Mouse (Mus musculus) lung, postnatal 0 days (tissue): Measurements from ENCODE around the gene Ngfr. TPM values are rescaled to one million over a fixed set of nuclear protein-coding genes. Genes with fewer than 3 reads are reported as not detected.

ENCODE experiments used
- ATAC-seq: fragments of 200-750 bp; cut with Nextera tagmentation; 2 replicates; pipeline ENCODE4 v1.8.0; 2017; ENCODE audit warnings: moderate library complexity
- DNase-seq: peaks from one replicate; pipeline ENCODE4 v3.0.0-alpha.2; 2016; ENCODE audit warnings: low spot score
- H3K27ac ChIP-seq: fragments of 300-500 bp; sonication (generic); 2 replicates; pipeline ENCODE4 v1.5.1; 2014; ENCODE audit warnings: antibody characterized with exemption, mild to moderate bottlenecking, low read length, mixed read lengths
- H3K27me3 ChIP-seq: fragments of 300-500 bp; sonication (generic); replicated peaks from 2 replicates; pipeline ENCODE4 v1.6.1; 2014; ENCODE audit warnings: low read length, mixed read lengths; ENCODE audit not compliant: insufficient read depth
- H3K36me3 ChIP-seq: fragments of 300-500 bp; sonication (generic); 2 replicates; pipeline ENCODE4 v1.6.1; 2014; ENCODE audit warnings: low read length, mixed read lengths; ENCODE audit not compliant: insufficient read depth
- H3K4me1 ChIP-seq: fragments of 300-500 bp; sonication (generic); 2 replicates; pipeline ENCODE4 v1.6.1; 2014; ENCODE audit warnings: antibody characterized with exemption, low read depth, low read length, mixed read lengths; ENCODE audit not compliant: insufficient read depth
- H3K4me2 ChIP-seq: fragments of 300-500 bp; sonication (generic); replicated peaks from 2 replicates; pipeline ENCODE4 v1.6.1; 2014; ENCODE audit warnings: low read depth, mild to moderate bottlenecking, low read length, moderate library complexity, mixed read lengths
- H3K4me3 ChIP-seq: fragments of 300-500 bp; sonication (generic); 2 replicates; pipeline ENCODE4 v1.5.1; 2014; ENCODE audit warnings: low read depth, low read length
- H3K9ac ChIP-seq: fragments of 300-500 bp; sonication (generic); replicated peaks from 2 replicates; pipeline ENCODE4 v1.6.1; 2014; ENCODE audit warnings: low read depth, mild to moderate bottlenecking
- H3K9me3 ChIP-seq: fragments of 300-500 bp; sonication (generic); 2 replicates; pipeline ENCODE4 v1.6.1; 2016; ENCODE audit warnings: low read length, mixed read lengths
- CTCF ChIP-seq: IDR thresholded peaks from 2 replicates; pipeline ENCODE4 v1.5.1; 2016; ENCODE audit warnings: antibody characterized with exemption, mild to moderate bottlenecking
- EP300 ChIP-seq: IDR thresholded peaks from 2 replicates; pipeline ENCODE4 v1.6.1; 2016; ENCODE audit warnings: antibody characterized with exemption, mild to moderate bottlenecking, control low read depth
- WGBS: fragments of 180-500 bp; shearing (Covaris S2); extraction: QIAGEN DNeasy Blood & Tissue Kit; methylation state at CpG from one replicate; pipeline ENCODE4 v1.1.7; 2014; 5-methylcytosine and 5-hydroxymethylcytosine counted together
- polyA plus RNA-seq: library from polyadenylated mRNA; unstranded; fragments of >200 nt; fragmentation: Nextera tagmentation; extraction: Ambion mirVana; gene quantifications from 2 replicates; pipeline ENCODE4 v1.2.1, GENCODE M21; 2015

Gene Ngfr
- polyA plus RNA-seq, result 0.43 and 0.50 TPM in 2 replicates

DNA sequence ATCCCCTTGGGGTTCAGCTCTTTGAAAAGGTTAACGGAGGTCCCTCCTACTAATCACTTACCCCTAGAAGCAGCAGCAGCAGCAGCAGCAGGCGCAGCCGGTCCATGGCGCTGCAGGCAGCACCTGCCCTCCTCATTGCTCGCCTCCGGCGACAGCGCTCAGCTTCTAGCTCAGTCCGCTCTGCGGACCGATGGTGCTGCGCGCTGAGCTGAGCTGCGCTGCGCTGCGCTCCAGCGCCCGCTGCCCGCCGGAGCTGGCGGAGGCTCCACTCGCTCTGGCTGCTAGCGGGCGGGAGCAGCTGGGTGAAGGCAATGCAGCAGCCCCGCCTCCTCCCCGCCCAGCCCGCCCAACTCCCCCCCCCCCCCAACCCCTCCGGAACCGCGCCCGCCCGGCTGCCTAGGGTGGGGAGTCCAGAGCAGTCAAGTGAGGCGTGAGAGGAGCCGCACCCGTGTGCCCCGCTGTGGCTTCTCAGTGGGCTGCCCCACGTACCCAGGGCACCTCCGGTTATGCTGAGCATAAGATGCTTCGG is at the start of gene Ngfr:
Gene Ngfr, minus strand, starts transcription at position 313 of the 529 bp plus-strand sequence.
- peaks cover 17% of the 10 kb centered on the region for H3K4me1 ChIP-seq
- 0% methylated on average over 35 of the region's 39 CpGs for WGBS
- TF ChIP-seq CTCF, result no peak; the same call in 1 of the 2 replicates
- TF ChIP-seq EP300, result no peak
- no peak within 1 kb of the TSS for H3K27ac ChIP-seq
- DNase-seq (peak; percentile 49), ATAC-seq (peak; percentile 63)
- H3K36me3 ChIP-seq, result no peaks in the 10 kb centered on the region
- H3K4me3 ChIP-seq, result peak within 1 kb of the TSS; percentile 30
- no peaks in the 10 kb centered on the region for H3K9me3 ChIP-seq
- no peak within 1 kb of the TSS for H3K9ac ChIP-seq
- H3K4me2 ChIP-seq, result peak within 1 kb of the TSS; percentile 55
- H3K27me3 ChIP-seq, result peaks cover 51% of the 10 kb centered on the region

- no peaks in the 10 kb centered on the region for H3K4me1 ChIP-seq
- no peak overlapping the region for H3K4me3 ChIP-seq
- H3K27ac ChIP-seq, result no peak overlapping the region
- ATAC-seq (no peak), DNase-seq (no peak)
- H3K36me3 ChIP-seq, result no peaks in the 10 kb centered on the region
- H3K27me3 ChIP-seq, result no peaks in the 10 kb centered on the region
- TF ChIP-seq CTCF, result no peak
- H3K4me2 ChIP-seq, result no peak overlapping the region
- H3K9ac ChIP-seq, result no peak overlapping the region
- WGBS, result 20% methylated on average over 2 of the region's 2 CpGs
- H3K9me3 ChIP-seq, result no peaks in the 10 kb centered on the region
Observed at GRCm38 (mm10) chr11:95635030-95635429, 47.5 kb upstream of the Ngfr start.

DNA sequence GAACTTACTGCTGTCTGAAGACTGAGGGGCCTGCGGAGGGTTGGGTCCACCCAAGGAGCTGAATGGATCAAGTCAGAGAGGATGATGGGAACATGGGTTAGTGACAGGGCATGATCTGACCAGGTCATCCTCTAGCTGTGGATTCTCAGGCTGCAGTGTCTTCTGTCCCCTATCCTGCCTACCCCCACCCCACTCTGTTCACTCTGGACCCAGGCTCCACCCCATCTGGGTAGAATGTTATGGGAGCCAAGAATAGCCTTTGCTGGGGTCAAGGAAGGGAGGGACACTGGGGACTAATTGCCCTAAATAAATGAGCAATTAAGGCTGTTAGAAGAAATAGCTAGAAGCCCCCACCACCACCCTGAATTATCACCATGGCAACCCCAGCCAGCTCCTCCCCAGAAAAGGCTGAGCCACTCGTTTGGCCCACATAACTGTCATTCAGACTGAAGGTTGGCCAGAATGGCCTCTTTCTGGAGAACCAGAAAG is 46.0 kb upstream of the Ngfr start:
- no peak for ATAC-seq
- Histone ChIP-seq H3K27ac (no peak overlapping the region), H3K4me2 (no peak overlapping the region), H3K9ac (no peak overlapping the region), H3K27me3 (no peaks in the 10 kb centered on the region), H3K36me3 (no peaks in the 10 kb centered on the region), H3K4me3 (no peak overlapping the region), H3K4me1 (no peaks in the 10 kb centered on the region), H3K9me3 (no peaks in the 10 kb centered on the region)
- 70% methylated on average over 2 of the region's 2 CpGs for WGBS
- no peak for TF ChIP-seq EP300
- no peak for TF ChIP-seq CTCF
- no peak for DNase-seq

GRCm38 (mm10) chr11:95632474-95632873 is 44.9 kb upstream of the Ngfr start:
- no peaks in the 10 kb centered on the region for H3K27me3 ChIP-seq
- no peak overlapping the region for H3K4me2 ChIP-seq
- H3K4me3 ChIP-seq, result no peak overlapping the region
- no peak overlapping the region for H3K27ac ChIP-seq
- no peaks in the 10 kb centered on the region for H3K36me3 ChIP-seq
- H3K4me1 ChIP-seq, result no peaks in the 10 kb centered on the region
- DNase-seq, result no peak
- H3K9me3 ChIP-seq, result no peaks in the 10 kb centered on the region
- H3K9ac ChIP-seq, result no peak overlapping the region
- WGBS, result 59% methylated on average over 6 of the region's 6 CpGs
- ATAC-seq, result no peak
- no peak for TF ChIP-seq EP300

- peak; percentile 32 for DNase-seq
- peak; percentile 54 for ATAC-seq
- WGBS, result 59% methylated on average over 4 of the region's 4 CpGs
- Histone ChIP-seq H3K4me2 (no peak overlapping the region), H3K27ac (no peak overlapping the region), H3K36me3 (no peaks in the 10 kb centered on the region), H3K9ac (no peak overlapping the region), H3K4me3 (no peak overlapping the region), H3K27me3 (0 out of 2 replicates have a peak, but pooled peaks cover 3% of the 10 kb centered on the region), H3K9me3 (no peaks in the 10 kb centered on the region), H3K4me1 (no peaks in the 10 kb centered on the region)
- TF ChIP-seq EP300 (no peak), CTCF (no peak)
Observed at GRCm38 (mm10) chr11:95631301-95631700, 43.8 kb upstream of the Ngfr start.

DNA sequence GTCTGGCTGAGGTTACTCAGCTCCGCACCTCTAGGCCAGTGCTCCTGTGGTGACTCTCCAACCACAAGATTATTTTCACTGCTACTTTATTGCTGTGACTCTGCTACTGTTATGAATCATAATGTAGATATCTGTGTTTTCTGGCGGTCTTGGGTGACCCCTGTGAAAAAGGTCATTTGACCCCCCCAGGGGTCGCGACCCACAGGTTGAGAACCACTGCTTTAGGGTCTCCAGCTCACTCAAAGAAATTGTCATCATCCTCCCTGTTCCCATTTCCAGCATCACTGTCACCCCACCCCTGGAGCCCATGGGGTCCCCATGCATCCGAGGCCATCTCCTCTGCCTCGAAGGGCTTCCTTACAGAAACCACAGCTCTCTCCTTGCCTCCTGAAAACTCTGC is 43.0 kb upstream of the Ngfr start:
- Histone ChIP-seq H3K27me3 (0 out of 2 replicates have a peak, but pooled peaks cover 3% of the 10 kb centered on the region), H3K4me3 (no peak overlapping the region), H3K9me3 (no peaks in the 10 kb centered on the region), H3K36me3 (no peaks in the 10 kb centered on the region), H3K27ac (no peak overlapping the region), H3K4me1 (no peaks in the 10 kb centered on the region), H3K4me2 (no peak overlapping the region), H3K9ac (no peak overlapping the region)
- TF ChIP-seq CTCF (no peak), EP300 (no peak)
- ATAC-seq (no peak), DNase-seq (no peak)
- 86% methylated on average over 6 of the region's 6 CpGs for WGBS

DNA sequence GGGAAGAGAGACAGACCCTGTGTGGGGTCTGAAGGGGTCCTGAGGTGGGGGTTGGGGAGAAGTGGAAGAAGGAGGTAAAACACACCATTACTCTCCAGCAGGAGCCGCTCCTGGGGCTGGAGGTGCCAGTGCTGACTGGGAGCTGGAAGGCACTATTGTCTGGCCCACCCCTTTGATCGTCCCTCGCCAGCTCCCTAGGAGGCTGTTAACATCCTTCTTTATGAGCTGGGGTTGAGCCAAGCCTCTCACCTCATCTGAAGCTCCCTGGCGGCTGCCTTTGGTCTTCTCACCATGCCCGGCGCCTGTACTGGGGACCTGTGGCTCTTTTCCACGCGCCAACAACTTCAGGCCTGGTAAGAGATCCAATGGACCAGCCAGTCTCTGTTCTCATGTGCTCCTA is 34.9 kb upstream of the Ngfr start:
- TF ChIP-seq EP300 (no peak), CTCF (no peak)
- Histone ChIP-seq H3K4me3 (no peak overlapping the region), H3K27ac (no peak overlapping the region), H3K27me3 (0 out of 2 replicates have a peak, but pooled peaks cover 3% of the 10 kb centered on the region), H3K9me3 (no peaks in the 10 kb centered on the region), H3K9ac (no peak overlapping the region), H3K4me1 (no peaks in the 10 kb centered on the region), H3K4me2 (no peak overlapping the region), H3K36me3 (no peaks in the 10 kb centered on the region)
- no peak for ATAC-seq
- WGBS, result 49% methylated on average over 6 of the region's 8 CpGs
- no peak for DNase-seq
